In the genomic region with DNA sequence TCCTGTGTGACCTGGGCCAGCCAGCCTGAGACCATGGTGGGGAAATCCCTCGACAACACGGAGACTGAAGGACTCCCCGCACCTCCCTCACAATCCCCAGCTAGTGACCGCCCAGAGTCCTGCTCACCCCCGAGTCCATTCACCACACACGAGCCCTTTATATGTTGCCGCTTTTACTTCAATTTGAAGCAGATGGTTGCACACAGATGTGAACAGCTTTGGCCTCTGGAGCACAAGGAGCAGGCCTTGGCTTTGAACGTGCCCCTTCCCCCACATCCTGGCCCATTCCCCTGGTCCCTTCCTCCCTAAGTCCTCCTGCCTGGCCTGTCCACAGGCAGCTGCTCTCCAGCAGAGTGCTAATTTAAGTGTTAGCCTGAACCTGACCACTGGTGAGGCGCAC, we compare ENCODE assay signal across 16 mouse cellular contexts.
"Had no signal": no experiment of that assay in that cellular context is flagged by ENCODE, and none has a peak within 500 bp of the region (broad histone marks: within the 10 kb centered on the region; RNA-seq: fewer than 3 reads in every experiment).

No protein-coding gene starts in this region.

- H3K27ac ChIP-seq: kidney, postnatal 0 days; layer of hippocampus, adult 2 months; limb, embryonic 13.5 days; liver, embryonic 13.5 days; midbrain, embryonic 12.5 days; midbrain, embryonic 15.5 days; neural tube, embryonic 13.5 days had no signal

- H3K36me3 ChIP-seq: liver, embryonic 13.5 days; midbrain, embryonic 12.5 days; midbrain, embryonic 15.5 days; neural tube, embryonic 13.5 days had no signal

- DNase-seq: kidney, adult 2 months; kidney, postnatal 25 days; layer of hippocampus, adult 9-11 months; liver, embryonic 13.5 days; lung, adult 2 months; lung, postnatal 14 days; lung, postnatal 4 days; thymus, adult 18-20 months; thymus, postnatal 36 days had no signal

- H3K9me3 ChIP-seq: limb, embryonic 13.5 days; liver, embryonic 13.5 days; midbrain, embryonic 12.5 days; midbrain, embryonic 15.5 days; neural tube, embryonic 13.5 days had no signal

- H3K4me3 ChIP-seq: layer of hippocampus, adult 2 months; limb, embryonic 13.5 days; liver, embryonic 13.5 days; midbrain, embryonic 12.5 days; midbrain, embryonic 15.5 days; myocyte; neural tube, embryonic 13.5 days had no signal

- H3K4me1 ChIP-seq: liver, embryonic 13.5 days; midbrain, embryonic 15.5 days had no signal

- H3K9ac ChIP-seq: limb, embryonic 13.5 days; liver, embryonic 13.5 days; midbrain, embryonic 12.5 days; midbrain, embryonic 15.5 days; neural tube, embryonic 13.5 days had no signal

- ATAC-seq: midbrain, embryonic 15.5 days had no signal

- H3K4me2 ChIP-seq: limb, embryonic 13.5 days; liver, embryonic 13.5 days; midbrain, embryonic 12.5 days; midbrain, embryonic 15.5 days; neural tube, embryonic 13.5 days had no signal
